Mouse (Mus musculus) liver, embryonic 16.5 days (tissue): Measurements from ENCODE around the gene Adgrg1. TPM values are rescaled to one million over a fixed set of nuclear protein-coding genes. Genes with fewer than 3 reads are reported as not detected.

Experiments
- ATAC-seq: fragments of 200-750 bp; cut with Nextera tagmentation; 2 replicates; pipeline ENCODE4 v1.8.0; 2017; ENCODE audit warnings: low read depth, mild to moderate bottlenecking, moderate number of reproducible peaks, moderate library complexity
- H3K27ac ChIP-seq: fragments of 300-500 bp; sonication (generic); 2 replicates; pipeline ENCODE4 v1.5.1; 2014; ENCODE audit warnings: mild to moderate bottlenecking, low read length
- H3K27me3 ChIP-seq: fragments of 300-500 bp; sonication (generic); 2 replicates; pipeline ENCODE4 v1.6.1; 2014; ENCODE audit warnings: low read depth, low read length, mixed read lengths; ENCODE audit not compliant: control insufficient read depth, insufficient read depth
- H3K36me3 ChIP-seq: fragments of 300-500 bp; sonication (generic); 2 replicates; pipeline ENCODE4 v1.6.1; 2014; ENCODE audit warnings: mild to moderate bottlenecking; ENCODE audit not compliant: control insufficient read depth, insufficient read depth
- H3K4me1 ChIP-seq: fragments of 300-500 bp; sonication (generic); 2 replicates; pipeline ENCODE4 v1.6.1; 2014; ENCODE audit warnings: low read depth, low read length, mixed read lengths; ENCODE audit not compliant: control insufficient read depth
- H3K4me2 ChIP-seq: fragments of 300-500 bp; sonication (generic); 2 replicates; pipeline ENCODE4 v1.6.1; 2014; ENCODE audit warnings: low read depth, low read length, mixed read lengths
- H3K4me3 ChIP-seq: fragments of 300-500 bp; sonication (generic); 2 replicates; pipeline ENCODE4 v1.5.1; 2014; ENCODE audit warnings: low read depth, mild to moderate bottlenecking, low read length
- H3K9ac ChIP-seq: fragments of 300-500 bp; sonication (generic); 2 replicates; pipeline ENCODE4 v1.6.1; 2014; ENCODE audit warnings: low read depth, low read length
- H3K9me3 ChIP-seq: fragments of 300-500 bp; sonication (generic); replicated peaks from 2 replicates; pipeline ENCODE4 v1.6.1; 2016; ENCODE audit warnings: low read length; ENCODE audit not compliant: control insufficient read depth
- WGBS: fragments of 180-500 bp; shearing (Covaris S2); extraction: QIAGEN DNeasy Blood & Tissue Kit; methylation state at CpG from one replicate; pipeline ENCODE4 v1.1.7; 2014; ENCODE audit not compliant: insufficient replicate concordance; 5-methylcytosine and 5-hydroxymethylcytosine counted together
- polyA plus RNA-seq: library from polyadenylated mRNA; unstranded; fragments of >200 nt; fragmentation: Nextera tagmentation; extraction: Ambion mirVana; gene quantifications from 2 replicates; pipeline ENCODE4 v1.2.1, GENCODE M21; 2015

Adgrg1 gene
- polyA plus RNA-seq, result 45.0 and 50.6 TPM in 2 replicates

GRCm38 (mm10) chr8:94974467-94975165 lies at the start of gene Adgrg1:
Adgrg1 (plus strand) TSS chr8:94974751.
- ATAC-seq, result peak; percentile 77
- WGBS, result 48% methylated on average over 7 of the region's 7 CpGs
- peak within 1 kb of the TSS; percentile 75 for H3K27ac ChIP-seq
- H3K4me3 ChIP-seq, result peak within 1 kb of the TSS; percentile 7; the same call in 1 of the 2 replicates
- no peaks in the 10 kb centered on the region; the same call in 1 of the 2 replicates for H3K27me3 ChIP-seq
- H3K9me3 ChIP-seq, result no peaks in the 10 kb centered on the region
- H3K4me1 ChIP-seq, result peaks cover 54% of the 10 kb centered on the region
- H3K9ac ChIP-seq, result no peak within 1 kb of the TSS
- H3K4me2 ChIP-seq, result 0 out of 2 replicates have a peak within 1 kb of the TSS, but pooled peaks have one; percentile 12
- H3K36me3 ChIP-seq, result no peaks in the 10 kb centered on the region

GRCm38 (mm10) chr8:94928227-94928626 lies 46.3 kb upstream of the Adgrg1 start:
- Histone ChIP-seq H3K36me3 (no peaks in the 10 kb centered on the region), H3K4me2 (no peak overlapping the region), H3K27me3 (no peaks in the 10 kb centered on the region), H3K27ac (no peak overlapping the region), H3K4me1 (no peaks in the 10 kb centered on the region), H3K9ac (no peak overlapping the region), H3K9me3 (no peaks in the 10 kb centered on the region), H3K4me3 (no peak overlapping the region)
- ATAC-seq, result no peak
- WGBS, result 62% methylated on average over 3 of the region's 3 CpGs

GRCm38 (mm10) chr8:94933918-94934317 lies 40.6 kb upstream of the Adgrg1 start:
- ATAC-seq, result no peak
- no peaks in the 10 kb centered on the region; the same call in 1 of the 2 replicates for H3K27me3 ChIP-seq
- H3K9ac ChIP-seq, result no peak overlapping the region
- no peak overlapping the region for H3K4me2 ChIP-seq
- H3K36me3 ChIP-seq, result no peaks in the 10 kb centered on the region
- H3K27ac ChIP-seq, result no peak overlapping the region
- H3K4me3 ChIP-seq, result no peak overlapping the region
- 31% methylated on average over 5 of the region's 5 CpGs for WGBS
- no peaks in the 10 kb centered on the region for H3K4me1 ChIP-seq
- H3K9me3 ChIP-seq, result no peaks in the 10 kb centered on the region

GRCm38 (mm10) chr8:94935172-94935571 lies 39.4 kb upstream of the Adgrg1 start:
- H3K36me3 ChIP-seq, result no peaks in the 10 kb centered on the region
- H3K27ac ChIP-seq, result no peak overlapping the region
- H3K9me3 ChIP-seq, result no peaks in the 10 kb centered on the region
- H3K9ac ChIP-seq, result no peak overlapping the region
- no peak overlapping the region for H3K4me2 ChIP-seq
- no peak for ATAC-seq
- H3K27me3 ChIP-seq, result no peaks in the 10 kb centered on the region; the same call in 1 of the 2 replicates
- H3K4me1 ChIP-seq, result no peaks in the 10 kb centered on the region
- H3K4me3 ChIP-seq, result no peak overlapping the region
- WGBS, result 57% methylated on average over 3 of the region's 3 CpGs

GRCm38 (mm10) chr8:94942566-94942965 lies 32.0 kb upstream of the Adgrg1 start:
- H3K4me2 ChIP-seq, result no peak overlapping the region
- H3K4me1 ChIP-seq, result no peaks in the 10 kb centered on the region
- H3K9ac ChIP-seq, result no peak overlapping the region
- no peaks in the 10 kb centered on the region for H3K9me3 ChIP-seq
- no peak overlapping the region for H3K4me3 ChIP-seq
- H3K27me3 ChIP-seq, result no peaks in the 10 kb centered on the region
- 15% methylated on average over 6 of the region's 6 CpGs for WGBS
- no peak overlapping the region for H3K27ac ChIP-seq
- ATAC-seq, result no peak
- no peaks in the 10 kb centered on the region for H3K36me3 ChIP-seq

GRCm38 (mm10) chr8:94945185-94945584 lies 29.4 kb upstream of the Adgrg1 start:
- no peak overlapping the region for H3K4me2 ChIP-seq
- H3K36me3 ChIP-seq, result no peaks in the 10 kb centered on the region
- no peaks in the 10 kb centered on the region for H3K27me3 ChIP-seq
- H3K27ac ChIP-seq, result no peak overlapping the region
- no peak overlapping the region for H3K4me3 ChIP-seq
- no peak for ATAC-seq
- H3K9ac ChIP-seq, result no peak overlapping the region
- H3K9me3 ChIP-seq, result no peaks in the 10 kb centered on the region
- no peaks in the 10 kb centered on the region for H3K4me1 ChIP-seq
- 50% methylated on average over 6 of the region's 6 CpGs for WGBS

GRCm38 (mm10) chr8:94948421-94948820 lies 26.1 kb upstream of the Adgrg1 start:
- no peak overlapping the region for H3K27ac ChIP-seq
- ATAC-seq, result no peak
- no peaks in the 10 kb centered on the region for H3K9me3 ChIP-seq
- no peaks in the 10 kb centered on the region; the same call in 1 of the 2 replicates for H3K4me1 ChIP-seq
- H3K4me2 ChIP-seq, result no peak overlapping the region
- WGBS, result 69% methylated on average over 4 of the region's 4 CpGs
- no peaks in the 10 kb centered on the region for H3K27me3 ChIP-seq
- H3K4me3 ChIP-seq, result no peak overlapping the region
- no peak overlapping the region for H3K9ac ChIP-seq
- H3K36me3 ChIP-seq, result no peaks in the 10 kb centered on the region

GRCm38 (mm10) chr8:94949010-94949409 lies 25.5 kb upstream of the Adgrg1 start:
- no peaks in the 10 kb centered on the region for H3K9me3 ChIP-seq

GRCm38 (mm10) chr8:94950046-94950445 lies 24.5 kb upstream of the Adgrg1 start:
- H3K4me2 ChIP-seq, result no peak overlapping the region
- 18% methylated on average over 4 of the region's 4 CpGs for WGBS
- H3K27me3 ChIP-seq, result no peaks in the 10 kb centered on the region
- no peak overlapping the region for H3K27ac ChIP-seq
- ATAC-seq, result peak; percentile 44
- no peak overlapping the region for H3K4me3 ChIP-seq
- H3K9ac ChIP-seq, result no peak overlapping the region
- H3K36me3 ChIP-seq, result no peaks in the 10 kb centered on the region
- no peaks in the 10 kb centered on the region for H3K9me3 ChIP-seq
- peaks cover 16% of the 10 kb centered on the region for H3K4me1 ChIP-seq

More at GRCm38 (mm10) chr8:94949010-94949409, 25.5 kb upstream of the Adgrg1 start:
- H3K4me1 ChIP-seq, result peaks cover 6% of the 10 kb centered on the region
- 72% methylated on average over 4 of the region's 4 CpGs for WGBS
- H3K4me2 ChIP-seq, result no peak overlapping the region
- ATAC-seq, result no peak
- no peak overlapping the region for H3K27ac ChIP-seq
- no peaks in the 10 kb centered on the region for H3K27me3 ChIP-seq
- H3K4me3 ChIP-seq, result no peak overlapping the region
- no peak overlapping the region for H3K9ac ChIP-seq
- no peaks in the 10 kb centered on the region for H3K36me3 ChIP-seq
